Mouse (Mus musculus) stomach, postnatal 0 days (tissue): ENCODE results near the gene Dhx8.

ENCODE experiments used
- CTCF ChIP-seq: IDR thresholded peaks from 2 replicates; pipeline ENCODE4 v1.5.1; 2016; ENCODE audit warnings: antibody characterized with exemption, low read depth, mild to moderate bottlenecking, moderate library complexity
- EP300 ChIP-seq: optimal IDR thresholded peaks from 2 replicates; pipeline ENCODE3; 2016; ENCODE audit warnings: antibody characterized with exemption

DNA sequence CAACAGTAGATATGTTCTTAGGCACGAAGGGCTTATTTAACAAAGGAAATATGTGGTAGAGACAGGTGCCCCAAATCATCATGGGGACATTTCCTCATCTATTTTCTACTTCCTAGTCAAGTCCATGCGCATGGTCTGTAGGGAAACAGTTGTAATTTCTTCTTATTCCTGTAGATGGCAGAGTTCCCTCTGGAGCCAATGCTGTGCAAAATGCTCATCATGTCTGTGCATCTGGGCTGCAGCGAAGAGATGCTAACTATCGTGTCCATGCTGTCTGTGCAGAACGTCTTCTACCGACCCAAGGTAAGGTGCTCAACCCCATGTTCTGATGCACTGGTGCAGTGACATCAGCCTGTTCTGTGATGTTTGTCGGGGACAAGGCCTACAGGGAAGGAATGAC, 31.0 kb downstream of the Dhx8 start:
- TF ChIP-seq CTCF (peak; percentile 89), EP300 (no peak)
